Mouse (Mus musculus) brain, embryonic 14.5 days (tissue): Measurements from ENCODE around the gene Axin2.

ENCODE experiments used
- CTCF ChIP-seq: fragments of 200-500 bp; IDR thresholded peaks from 2 replicates; pipeline ENCODE4 v1.5.1; 2012; ENCODE audit warnings: inconsistent platforms, mild to moderate bottlenecking, moderate library complexity, borderline replicate concordance; ENCODE audit not compliant: insufficient read depth, insufficient read length; ENCODE audit errors: extremely low read depth
- POLR2A ChIP-seq: fragments of 200-500 bp; IDR thresholded peaks from 2 replicates; pipeline ENCODE4 v1.6.1; 2012; ENCODE audit warnings: mild to moderate bottlenecking, inconsistent platforms, borderline replicate concordance; ENCODE audit not compliant: poor library complexity, insufficient read depth, insufficient read length, severe bottlenecking; ENCODE audit errors: extremely low read depth

- TF ChIP-seq CTCF (no peak), POLR2A (no peak)
Measured at GRCm38 (mm10) chr11:108948931-108949330, 28.8 kb downstream of the Axin2 start.
